14 mouse cellular contexts compared by ENCODE assay signal in genomic region chr15:84256254-84256850, GRCm38 (mm10). TPM values are rescaled to one million over a fixed set of nuclear protein-coding genes. Genes with fewer than 3 reads are reported as not detected.
A peak's percentile ranks its signal among the peaks of the same experiment; 100 is the strongest.
DNase-seq lines count a peak whose midpoint lies in the region; ATAC-seq and TF ChIP-seq lines count a peak whose summit lies in the region.
"Had no signal": no experiment of that assay in that cellular context is flagged by ENCODE, and none has a peak within 500 bp of the region (broad histone marks: within the 10 kb centered on the region; RNA-seq: fewer than 3 reads in every experiment).

No protein-coding gene starts in this region.

- no peak overlapping the region for H3K4me3 ChIP-seq in heart, embryonic 12.5 days
- no peak overlapping the region for H3K4me3 ChIP-seq in liver, adult 2 months (ENCODE audit: insufficient read depth, low read depth, low read length)
- H3K4me3 ChIP-seq: embryonic facial prominence, embryonic 12.5 days had no signal

- no peak for ATAC-seq in heart, embryonic 12.5 days (ENCODE audit: insufficient number of reproducible peaks, low FRiP score)
- peak; percentile 37 for ATAC-seq in megakaryocyte progenitor cell, adult 5-6 weeks (replicated peaks; ENCODE audit: poor library complexity)

- no peaks in the 10 kb centered on the region for H3K27me3 ChIP-seq in heart, embryonic 12.5 days (replicated peaks)
- no peaks in the 10 kb centered on the region for H3K27me3 ChIP-seq in liver, adult 2 months (ENCODE audit: control insufficient read depth, insufficient read depth, low read length)

- H3K27ac ChIP-seq in heart, embryonic 12.5 days (ENCODE audit: poor library complexity, severe bottlenecking): peak overlapping the region; percentile 44; the same call in 1 of the 2 replicates
- no peak overlapping the region for H3K27ac ChIP-seq in liver, adult 2 months (replicated peaks; ENCODE audit: insufficient read depth, low read depth, low read length)
- H3K27ac ChIP-seq: embryonic facial prominence, embryonic 12.5 days had no signal

- H3K36me3 ChIP-seq in heart, embryonic 12.5 days: peaks cover 7% of the 10 kb centered on the region; the same call in 1 of the 2 replicates
- no peaks in the 10 kb centered on the region for H3K36me3 ChIP-seq in liver, adult 2 months (ENCODE audit: control insufficient read depth, insufficient read depth, low read length)
- H3K36me3 ChIP-seq: embryonic facial prominence, embryonic 12.5 days; G1E had no signal

- no peaks in the 10 kb centered on the region for H3K9me3 ChIP-seq in heart, embryonic 12.5 days (replicated peaks)
- H3K9me3 ChIP-seq: embryonic facial prominence, embryonic 12.5 days had no signal

- no peak for DNase-seq in heart, adult 11 months
- DNase-seq in liver, adult 2 months (ENCODE audit: extremely low read depth, low read depth, low spot score): peak; percentile 19
- no peak for DNase-seq in liver
- DNase-seq in layer of hippocampus, postnatal 36 days: peak; percentile 34 to 53
- DNase-seq in adrenal gland, adult (ENCODE audit: inconsistent age in 2 of 2, low spot score in 1 of 2): no peak
- no peak for DNase-seq in Muller cell, postnatal 12 days (ENCODE audit: inconsistent ontology term)
- DNase-seq: cerebellum, postnatal 14 days; kidney, adult 8-10 months; lung, postnatal 14 days; retina, postnatal 1 day had no signal

- peaks cover 90% of the 10 kb centered on the region for H3K4me1 ChIP-seq in heart, embryonic 12.5 days (replicated peaks)
- no peaks in the 10 kb centered on the region for H3K4me1 ChIP-seq in liver, adult 2 months (ENCODE audit: control insufficient read depth, insufficient read depth, low read length)

- H3K4me2 ChIP-seq in heart, embryonic 12.5 days: no peak overlapping the region
- H3K4me2 ChIP-seq: embryonic facial prominence, embryonic 12.5 days had no signal

- no peak for TF ChIP-seq CTCF in liver, adult 2 months (IDR thresholded peaks at IDR 0.05; ENCODE audit: low read depth, low read length)

- no peak for TF ChIP-seq POLR2A in liver, adult 2 months (IDR thresholded peaks at IDR 0.05; ENCODE audit: extremely low read depth, insufficient read depth, low read length)

- 60% methylated on average over 12 of the region's 12 CpGs for WGBS in heart, embryonic 12.5 days
- WGBS in liver, adult 2 months: 82% methylated on average over 12 of the region's 12 CpGs

- peak overlapping the region; percentile 13; the same call in 1 of the 2 replicates for H3K9ac ChIP-seq in heart, embryonic 12.5 days
- no peak overlapping the region for H3K9ac ChIP-seq in liver, adult 2 months (ENCODE audit: low read depth, low read length)
- H3K9ac ChIP-seq: embryonic facial prominence, embryonic 12.5 days had no signal

- H3K79me2 ChIP-seq in liver, adult 2 months (ENCODE audit: control insufficient read depth, insufficient read depth, low read length): no peaks in the 10 kb centered on the region

RNA-seq across cellular contexts. Expression of gene Parvb, which starts 24.5 kb away (rescaled TPM):
- 13.5 and 13.8 TPM in 2 replicates for polyA plus RNA-seq in heart, embryonic 12.5 days (2016; fragmentation: Nextera tagmentation; extraction: Ambion mirVana)
- total RNA-seq in liver, adult 2 months (2014; rRNA removed): 0.55 and 0.94 TPM in 2 replicates
- 1.4 and 2.0 TPM in 2 replicates for polyA plus RNA-seq in liver, adult 2 months (2012; rRNA removed)
- total RNA-seq in layer of hippocampus, postnatal 36 days (2021): 10 to 100 TPM; 32.4 to 37.7 TPM
- 3.8 and 4.6 TPM in 2 replicates for total RNA-seq in megakaryocyte progenitor cell, adult 5-6 weeks (2015)
- 0.33 and 1.5 TPM in 2 replicates for total RNA-seq in megakaryocyte progenitor cell, adult 5-6 weeks (2017)

Comparison
In these comparisons a context has a peak if more than half of its experiments do, and no peak if none do; other contexts are left out.
1. DNase-seq: peak in liver, adult 2 months (single experiment) and layer of hippocampus, postnatal 36 days (2 of 2); none in heart, adult 11 months (single experiment), liver (single experiment), adrenal gland, adult (0 of 2) and Muller cell, postnatal 12 days (single experiment).
2. RNA of gene Parvb, which starts 24.5 kb away (total RNA-seq): 32.4 to 37.7 TPM in layer of hippocampus, postnatal 36 days; 0.33 to 4.6 TPM in megakaryocyte progenitor cell, adult 5-6 weeks and 0.55 to 0.94 TPM in liver, adult 2 months; every median in the first group is over 4 times any median in the second.